Mouse (Mus musculus): Measurements from ENCODE around the gene Hspa1l.
"Not testable (repeated sequence)": the region's sequence is repeated elsewhere in the genome, so short reads cannot be mapped to it uniquely, and the experiment has no call there.

The Hspa1l gene

GRCm38 (mm10) chr17:34977000-34977399 is 4.5 kb downstream of the Hspa1l start:
- DNase-seq (ENCODE audit: low spot score), result no peak

GRCm38 (mm10) chr17:34978239-34978638 is 5.7 kb downstream of the Hspa1l start:
- no peak for DNase-seq (ENCODE audit: low spot score)

GRCm38 (mm10) chr17:34979631-34980030 is 7.1 kb downstream of the Hspa1l start:
- no peak for DNase-seq (ENCODE audit: low spot score)

- DNase-seq (ENCODE audit: low spot score), result no peak
Measured at GRCm38 (mm10) chr17:34980655-34981054, 8.2 kb downstream of the Hspa1l start.

GRCm38 (mm10) chr17:34981690-34982180 is 9.2 kb downstream of the Hspa1l start, which contains the start of gene Lsm2:
Lsm2 (plus strand) TSS chr17:34981862.
- peak; percentile 87 for DNase-seq (ENCODE audit: low spot score)

- DNase-seq (ENCODE audit: low spot score), result no peak
Measured at GRCm38 (mm10) chr17:34982328-34982727, 9.8 kb downstream of the Hspa1l start.

GRCm38 (mm10) chr17:34984218-34984617 is 11.7 kb downstream of the Hspa1l start:
- DNase-seq (ENCODE audit: low spot score), result no peak

GRCm38 (mm10) chr17:34994751-34995150 is 22.2 kb downstream of the Hspa1l start:
- no peak for DNase-seq (ENCODE audit: low spot score)

- not testable (repeated sequence) for DNase-seq (ENCODE audit: low spot score)
Measured at GRCm38 (mm10) chr17:34995192-34995591, 22.7 kb downstream of the Hspa1l start.

- DNase-seq (ENCODE audit: low spot score), result not testable (repeated sequence)
Measured at GRCm38 (mm10) chr17:34995927-34996326, 23.4 kb downstream of the Hspa1l start.

GRCm38 (mm10) chr17:34996411-34997141 is 24.1 kb downstream of the Hspa1l start:
- no peak for DNase-seq (ENCODE audit: low spot score)

GRCm38 (mm10) chr17:34997142-34997483 is 24.6 kb downstream of the Hspa1l start:
- no peak for DNase-seq (ENCODE audit: low spot score)

- DNase-seq (ENCODE audit: low spot score), result no peak
Measured at GRCm38 (mm10) chr17:34998526-34999430, 26.3 kb downstream of the Hspa1l start.

GRCm38 (mm10) chr17:34999871-35000716 is 27.6 kb downstream of the Hspa1l start:
- not testable (repeated sequence) for DNase-seq (ENCODE audit: low spot score)

GRCm38 (mm10) chr17:35000717-35001451 is 28.4 kb downstream of the Hspa1l start, which contains the start of gene Vars:
Vars (plus strand) TSS chr17:35000987.
- peak; percentile 89 for DNase-seq (ENCODE audit: low spot score)

GRCm38 (mm10) chr17:35001452-35002152 is 29.1 kb downstream of the Hspa1l start:
- DNase-seq (ENCODE audit: low spot score), result no peak

GRCm38 (mm10) chr17:35002153-35002865 is 29.8 kb downstream of the Hspa1l start:
- DNase-seq (ENCODE audit: low spot score), result no peak

GRCm38 (mm10) chr17:35003022-35003838 is 30.7 kb downstream of the Hspa1l start:
- DNase-seq (ENCODE audit: low spot score), result no peak

All from ovary, postnatal 10 days (tissue).